ENCODE assay signal across 9 mouse cellular contexts in the genomic region with DNA sequence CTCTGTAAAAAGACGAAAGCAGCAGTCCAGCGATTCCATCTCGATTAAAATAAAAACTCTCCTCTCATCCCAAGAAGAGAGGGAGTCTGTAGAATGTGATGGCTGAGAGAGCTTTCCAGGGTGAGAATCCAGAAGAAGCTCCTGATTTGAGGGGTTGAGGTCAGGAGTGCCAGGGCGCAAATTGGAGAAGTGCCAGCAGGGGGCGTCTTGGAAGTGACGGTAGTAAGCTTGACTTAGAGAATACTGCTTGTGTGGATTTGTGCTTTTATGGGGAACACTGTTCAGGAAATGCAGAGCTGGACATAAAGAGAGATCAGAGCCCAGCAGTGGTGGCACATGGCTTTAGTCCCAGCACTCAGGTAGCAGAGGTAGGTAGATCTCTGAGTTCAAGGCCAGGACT. TPM values are rescaled to one million over a fixed set of nuclear protein-coding genes. Genes with fewer than 3 reads are reported as not detected.
DNase-seq lines count a peak whose midpoint lies in the region; TF ChIP-seq lines count a peak whose summit lies in the region.
"Had no signal": no experiment of that assay in that cellular context is flagged by ENCODE, and none has a peak within 500 bp of the region (broad histone marks: within the 10 kb centered on the region; RNA-seq: fewer than 3 reads in every experiment).

No protein-coding gene starts in this region.

- H3K9me3 ChIP-seq in heart, embryonic 10.5 days = no peaks in the 10 kb centered on the region

- no peaks in the 10 kb centered on the region for H3K36me3 ChIP-seq in heart, embryonic 10.5 days
- no peaks in the 10 kb centered on the region for H3K36me3 ChIP-seq in testis, adult 2 months (ENCODE audit: control insufficient read depth, insufficient read depth, low read length)
- no peaks in the 10 kb centered on the region for H3K36me3 ChIP-seq in liver, adult 2 months (ENCODE audit: control insufficient read depth, insufficient read depth, low read length)
- H3K36me3 ChIP-seq in spleen, adult 2 months (ENCODE audit: control insufficient read depth, insufficient read depth, low read length) = no peaks in the 10 kb centered on the region

- H3K4me3 ChIP-seq in heart, embryonic 10.5 days = no peak overlapping the region
- H3K4me3 ChIP-seq in testis, adult 2 months (ENCODE audit: control insufficient read depth, low read depth, low read length) = no peak overlapping the region
- no peak overlapping the region for H3K4me3 ChIP-seq in cortical plate, adult 2 months (ENCODE audit: insufficient read depth, low read length)
- H3K4me3 ChIP-seq in liver, adult 2 months (ENCODE audit: insufficient read depth, low read depth, low read length) = no peak overlapping the region
- no peak overlapping the region for H3K4me3 ChIP-seq in spleen, adult 2 months (ENCODE audit: extremely low read depth, insufficient read depth, insufficient read length)

- H3K27me3 ChIP-seq in heart, embryonic 10.5 days (ENCODE audit: insufficient read depth, poor library complexity, severe bottlenecking) = peaks cover 9% of the 10 kb centered on the region
- no peaks in the 10 kb centered on the region for H3K27me3 ChIP-seq in testis, adult 2 months (ENCODE audit: control insufficient read depth, insufficient read depth, low read length)
- no peaks in the 10 kb centered on the region for H3K27me3 ChIP-seq in liver, adult 2 months (ENCODE audit: control insufficient read depth, insufficient read depth, low read length)
- no peaks in the 10 kb centered on the region for H3K27me3 ChIP-seq in spleen, adult 2 months (ENCODE audit: control insufficient read depth, insufficient read depth, low read length)

- H3K79me2 ChIP-seq in liver, adult 2 months (ENCODE audit: control insufficient read depth, insufficient read depth, low read length) = no peaks in the 10 kb centered on the region

- intact Hi-C loops in left cerebral cortex, postnatal 36 days (cut with DNase I) = no loop called here

- WGBS in heart, embryonic 10.5 days = 4% methylated on average over 6 of the region's 6 CpGs
- 9% methylated on average over 6 of the region's 6 CpGs for WGBS in liver, adult 2 months
- 11% methylated on average over 6 of the region's 6 CpGs for WGBS in spleen, adult 2 months

- no peak for TF ChIP-seq POLR2A in testis, adult 2 months (IDR thresholded peaks at IDR 0.05; ENCODE audit: control insufficient read depth, low read depth, low read length)
- no peak for TF ChIP-seq POLR2A in cortical plate, adult 2 months (IDR thresholded peaks at IDR 0.05; ENCODE audit: extremely low read depth, insufficient read depth, low read length)
- TF ChIP-seq POLR2A in liver, adult 2 months (IDR thresholded peaks at IDR 0.05; ENCODE audit: extremely low read depth, insufficient read depth, low read length) = no peak
- no peak for TF ChIP-seq POLR2A in spleen, adult 2 months (IDR thresholded peaks at IDR 0.05; ENCODE audit: low read depth, low read length)

- H3K27ac ChIP-seq in heart, embryonic 10.5 days = no peak overlapping the region
- no peak overlapping the region for H3K27ac ChIP-seq in testis, adult 2 months (ENCODE audit: control insufficient read depth, insufficient read depth, low read depth, low read length)
- no peak overlapping the region for H3K27ac ChIP-seq in cortical plate, adult 2 months (ENCODE audit: insufficient read depth, low read length)
- no peak overlapping the region for H3K27ac ChIP-seq in liver, adult 2 months (replicated peaks; ENCODE audit: insufficient read depth, low read depth, low read length)
- no peak overlapping the region for H3K27ac ChIP-seq in spleen, adult 2 months (ENCODE audit: insufficient read depth, low read length)

- DNase-seq in heart, adult 11 months = peak; percentile 82
- DNase-seq in heart, embryonic 10.5 days (ENCODE audit: low spot score) = no peak
- no peak for DNase-seq in testis, postnatal 14 days (ENCODE audit: low spot score)
- no peak for DNase-seq in liver, adult 2 months (ENCODE audit: extremely low read depth, low read depth, low spot score)
- DNase-seq in spleen, adult 2 months (ENCODE audit: low read depth in 1 of 2, low spot score in 2 of 2) = peak in 1 of 2 experiments; percentile 13
- DNase-seq in left cerebral cortex, postnatal 36 days (ENCODE audit: low spot score in 2 of 2) = no peak

- H3K9ac ChIP-seq in liver, adult 2 months (ENCODE audit: low read depth, low read length) = no peak overlapping the region

- peak; percentile 40; the same call in 1 of the 2 replicates for TF ChIP-seq CTCF in testis, adult 2 months (IDR thresholded peaks at IDR 0.05; ENCODE audit: control insufficient read depth, insufficient read depth, insufficient replicate concordance, low read depth, low read length)
- TF ChIP-seq CTCF in cortical plate, adult 2 months (IDR thresholded peaks at IDR 0.05; ENCODE audit: extremely low read depth, insufficient read depth, low read length) = 0 out of 2 replicates have a peak, but pooled peaks have one; percentile 2
- TF ChIP-seq CTCF in liver, adult 2 months (IDR thresholded peaks at IDR 0.05; ENCODE audit: low read depth, low read length) = 0 out of 2 replicates have a peak, but pooled peaks have one; percentile 6
- TF ChIP-seq CTCF in spleen, adult 2 months (IDR thresholded peaks at IDR 0.05; ENCODE audit: extremely low read depth, insufficient read depth, insufficient read length, insufficient replicate concordance) = peak; percentile 26; the same call in 1 of the 2 replicates

- peaks cover 14% of the 10 kb centered on the region; the same call in 1 of the 2 replicates for H3K4me1 ChIP-seq in heart, embryonic 10.5 days
- no peaks in the 10 kb centered on the region for H3K4me1 ChIP-seq in testis, adult 2 months (ENCODE audit: control insufficient read depth, insufficient read depth, low read length)
- peaks cover 6% of the 10 kb centered on the region for H3K4me1 ChIP-seq in cortical plate, adult 2 months (ENCODE audit: control insufficient read depth, insufficient read depth, low read length)
- H3K4me1 ChIP-seq in liver, adult 2 months (ENCODE audit: control insufficient read depth, insufficient read depth, low read length) = no peaks in the 10 kb centered on the region
- H3K4me1 ChIP-seq in spleen, adult 2 months (ENCODE audit: control insufficient read depth, insufficient read depth, insufficient read length) = no peaks in the 10 kb centered on the region

RNA-seq across cellular contexts. Expression of a gene that starts 28.1 kb away (rescaled TPM):
- polyA plus RNA-seq in heart, embryonic 10.5 days (2016; fragmentation: Nextera tagmentation; extraction: Ambion mirVana) = 0.09 TPM in 1 of 2 replicates, not detected in the other
- polyA plus RNA-seq in testis, adult 2 months (2012; rRNA removed) = 75.6 and 79.0 TPM in 2 replicates
- polyA plus RNA-seq in cortical plate, adult 2 months (2012; rRNA removed) = 0.64 and 0.94 TPM in 2 replicates
- total RNA-seq in liver, adult 2 months (2014; rRNA removed) = not detected in 2 replicates
- polyA plus RNA-seq in liver, adult 2 months (2012; rRNA removed) = not detected in 2 replicates
- polyA plus RNA-seq in spleen, adult 2 months (2012; rRNA removed) = 0.07 and 0.13 TPM in 2 replicates
- under 1 TPM; 0.32 to 0.37 TPM for total RNA-seq in left cerebral cortex, postnatal 36 days (2021)

RNA-seq across cellular contexts. Expression of a gene that starts 28.1 kb away (rescaled TPM):
- polyA plus RNA-seq in heart, embryonic 10.5 days (2016; fragmentation: Nextera tagmentation; extraction: Ambion mirVana) = not detected in 2 replicates
- polyA plus RNA-seq in testis, adult 2 months (2012; rRNA removed) = 174 and 187 TPM in 2 replicates
- not detected in 2 replicates for polyA plus RNA-seq in cortical plate, adult 2 months (2012; rRNA removed)
- not detected in 2 replicates for total RNA-seq in liver, adult 2 months (2014; rRNA removed)
- polyA plus RNA-seq in liver, adult 2 months (2012; rRNA removed) = not detected in 2 replicates
- 0.42 and 0.62 TPM in 2 replicates for polyA plus RNA-seq in spleen, adult 2 months (2012; rRNA removed)
- not detected for total RNA-seq in left cerebral cortex, postnatal 36 days (2021)
- polyA plus RNA-seq: liver, embryonic 16.5 days had no signal

RNA-seq across cellular contexts. Expression of a gene that starts 29.9 kb away (rescaled TPM):
- polyA plus RNA-seq in heart, embryonic 10.5 days (2016; fragmentation: Nextera tagmentation; extraction: Ambion mirVana) = 25.5 and 28.4 TPM in 2 replicates
- polyA plus RNA-seq in testis, adult 2 months (2012; rRNA removed) = 21.5 and 23.4 TPM in 2 replicates
- 77.9 and 93.2 TPM in 2 replicates for polyA plus RNA-seq in cortical plate, adult 2 months (2012; rRNA removed)
- 0.47 and 0.65 TPM in 2 replicates for total RNA-seq in liver, adult 2 months (2014; rRNA removed)
- 0.51 and 0.80 TPM in 2 replicates for polyA plus RNA-seq in liver, adult 2 months (2012; rRNA removed)
- polyA plus RNA-seq in spleen, adult 2 months (2012; rRNA removed) = 8.1 and 14.7 TPM in 2 replicates
- total RNA-seq in left cerebral cortex, postnatal 36 days (2021) = 10 to 100 TPM; 36.1 to 46.4 TPM

RNA-seq across cellular contexts. Expression of a gene that starts 55.3 kb away (rescaled TPM):
- polyA plus RNA-seq in heart, embryonic 10.5 days (2016; fragmentation: Nextera tagmentation; extraction: Ambion mirVana) = 16.1 and 21.6 TPM in 2 replicates
- polyA plus RNA-seq in testis, adult 2 months (2012; rRNA removed) = 45.4 and 50.1 TPM in 2 replicates
- polyA plus RNA-seq in cortical plate, adult 2 months (2012; rRNA removed) = 63.6 and 66.2 TPM in 2 replicates
- total RNA-seq in liver, adult 2 months (2014; rRNA removed) = 1.9 and 2.3 TPM in 2 replicates
- 2.3 and 4.5 TPM in 2 replicates for polyA plus RNA-seq in liver, adult 2 months (2012; rRNA removed)
- polyA plus RNA-seq in spleen, adult 2 months (2012; rRNA removed) = 15.3 and 18.3 TPM in 2 replicates
- 10 to 100 TPM; 33.2 to 45.3 TPM for total RNA-seq in left cerebral cortex, postnatal 36 days (2021)

Comparison
In these comparisons a context has a peak if more than half of its experiments do, and no peak if none do; other contexts are left out.
1. RNA of a gene that starts 28.1 kb away (polyA plus RNA-seq): 75.6 to 79.0 TPM in testis, adult 2 months; 0.64 to 0.94 TPM in cortical plate, adult 2 months, 0.07 to 0.13 TPM in spleen, adult 2 months, 0.09 TPM in heart, embryonic 10.5 days and not detected in liver, adult 2 months; every median in the first group is over 10 times any median in the second.
2. RNA of a gene that starts 28.1 kb away (polyA plus RNA-seq): 174 to 187 TPM in testis, adult 2 months; 0.42 to 0.62 TPM in spleen, adult 2 months, not detected in heart, embryonic 10.5 days, not detected in cortical plate, adult 2 months and not detected in liver, adult 2 months; every median in the first group is over 100 times any median in the second.
3. Peak in every context shown above with its lines, with median percentiles within 50 percentile points of each other: CTCF ChIP-seq.